Mouse (Mus musculus) mouse embryonic stem cell (cell line): ENCODE data around the gene Adam15.

Source experiments
- in situ Hi-C, 2 experiments: fragments of 300-500 bp; cut with MboI; formaldehyde crosslinking; loops; 1 replicate in 1 of 2; 3 replicates in 1 of 2; pipeline ENCODE4 v1.14.3; 2019 to 2020; ENCODE audit warnings: low sequenced_read_pairs in 2 of 2, low pct_unique_long_range_greater_than_20kb in 1 of 2, mixed read lengths in 1 of 2; ENCODE audit not compliant: unreplicated experiment in 1 of 2

The Adam15 gene

DNA sequence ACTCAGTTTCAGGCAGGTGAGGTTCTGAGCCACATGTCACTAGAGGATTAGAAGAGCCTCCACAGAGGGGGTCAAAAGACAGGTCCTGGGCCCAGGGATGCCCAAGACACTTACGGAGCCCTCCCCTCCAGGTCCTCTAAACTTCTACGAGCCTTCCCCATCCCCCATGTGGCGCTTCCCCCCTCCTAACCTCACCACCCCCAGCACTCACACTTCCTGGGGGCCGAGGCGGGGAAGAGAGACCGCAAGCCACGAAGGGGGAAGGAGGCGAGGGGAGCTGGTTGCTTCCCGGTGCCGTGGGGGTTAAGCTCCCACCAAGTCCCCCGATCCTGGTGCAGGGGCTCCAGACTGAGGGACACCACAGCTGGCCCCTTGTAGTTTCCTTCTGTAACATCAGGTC, 35.7 kb upstream of the Adam15 start:
- in situ Hi-C loops, result no loop called here

DNA sequence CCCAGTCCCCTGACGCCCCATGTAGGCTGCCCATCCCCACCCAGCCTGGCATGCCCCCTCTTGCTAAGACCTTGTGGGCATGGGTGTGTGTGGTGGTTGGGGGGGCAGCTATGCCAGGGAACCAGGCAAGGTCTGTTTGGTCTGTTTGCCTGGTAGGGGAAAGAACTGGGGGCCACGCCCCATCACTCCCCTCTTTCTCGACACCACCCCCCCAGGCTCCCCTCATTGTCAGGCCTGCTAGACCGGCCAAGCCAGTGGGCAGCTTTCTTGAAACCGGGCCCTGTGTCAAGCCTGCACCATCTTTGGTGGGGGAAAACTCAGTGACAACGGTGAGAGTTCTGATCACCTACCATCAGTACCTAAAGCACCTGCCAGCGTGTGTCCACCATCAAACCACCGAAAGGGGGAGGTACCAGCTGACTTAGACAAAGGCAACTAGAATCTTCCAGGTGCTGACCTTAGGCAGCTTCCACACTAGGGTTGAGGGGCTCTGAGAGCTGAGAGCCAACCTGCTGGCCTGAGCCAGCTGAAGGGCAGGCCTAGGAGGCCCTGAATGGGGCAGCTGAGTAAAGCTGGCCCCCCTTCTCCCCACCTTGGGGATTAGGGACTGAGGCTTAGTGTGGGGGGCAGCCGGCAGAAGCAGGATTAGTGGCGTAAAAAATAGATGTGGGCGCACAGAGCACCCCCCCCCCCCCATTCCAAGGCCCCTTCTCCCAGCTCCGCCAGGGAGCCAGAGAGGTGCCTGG, 34.7 kb upstream of the Adam15 start:
- in situ Hi-C loops, result no loop called here

DNA sequence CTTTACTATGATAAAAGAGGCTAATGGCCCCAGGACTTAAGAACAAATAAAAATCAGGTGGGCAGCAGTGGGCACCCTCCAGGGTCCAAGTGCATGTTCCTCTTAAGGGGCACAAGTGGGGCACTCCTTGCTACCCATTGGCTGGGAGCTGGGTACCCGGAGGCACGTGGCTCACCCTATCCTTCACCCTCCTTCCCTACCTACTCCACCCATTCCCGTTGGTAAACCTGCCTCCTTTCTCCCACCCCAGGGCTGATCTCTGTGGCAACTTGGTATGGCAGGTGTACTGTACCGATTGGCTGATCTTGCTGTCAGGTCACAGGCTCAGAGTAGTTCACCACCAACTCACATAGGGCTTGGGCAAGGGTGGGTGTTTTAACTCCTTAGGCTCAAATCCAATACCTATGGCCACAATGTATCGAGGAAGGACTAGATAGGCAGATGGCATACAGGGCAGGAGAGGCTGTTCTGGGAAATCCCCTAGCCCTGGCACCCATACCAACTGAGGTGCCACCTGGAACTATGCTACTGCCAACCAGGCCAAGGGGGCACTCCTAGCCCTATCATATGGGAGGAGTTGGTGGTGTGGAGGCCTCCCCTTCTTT, 34.0 kb upstream of the Adam15 start:
- in situ Hi-C loops, result no loop called here

DNA sequence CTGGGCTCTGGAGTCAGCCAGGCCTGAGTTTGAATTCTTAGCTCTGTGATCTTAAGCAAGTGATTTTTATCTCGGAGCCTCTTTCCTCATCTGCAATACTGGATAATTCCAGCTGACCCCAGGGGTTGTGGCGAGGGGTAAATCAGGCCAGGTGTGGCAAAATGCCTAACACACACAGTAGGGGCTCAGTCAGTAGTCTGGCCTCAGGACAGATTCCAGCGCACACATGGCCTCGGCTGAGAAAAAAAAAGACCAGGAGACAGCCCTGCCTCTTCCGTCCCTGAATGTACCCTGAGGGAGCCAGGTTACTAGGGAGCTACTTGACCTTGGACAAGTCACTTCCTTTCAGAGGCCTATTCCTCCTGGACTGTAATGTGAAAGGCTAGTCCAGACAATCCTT, 33.2 kb upstream of the Adam15 start:
- in situ Hi-C loops, result no loop called here

DNA sequence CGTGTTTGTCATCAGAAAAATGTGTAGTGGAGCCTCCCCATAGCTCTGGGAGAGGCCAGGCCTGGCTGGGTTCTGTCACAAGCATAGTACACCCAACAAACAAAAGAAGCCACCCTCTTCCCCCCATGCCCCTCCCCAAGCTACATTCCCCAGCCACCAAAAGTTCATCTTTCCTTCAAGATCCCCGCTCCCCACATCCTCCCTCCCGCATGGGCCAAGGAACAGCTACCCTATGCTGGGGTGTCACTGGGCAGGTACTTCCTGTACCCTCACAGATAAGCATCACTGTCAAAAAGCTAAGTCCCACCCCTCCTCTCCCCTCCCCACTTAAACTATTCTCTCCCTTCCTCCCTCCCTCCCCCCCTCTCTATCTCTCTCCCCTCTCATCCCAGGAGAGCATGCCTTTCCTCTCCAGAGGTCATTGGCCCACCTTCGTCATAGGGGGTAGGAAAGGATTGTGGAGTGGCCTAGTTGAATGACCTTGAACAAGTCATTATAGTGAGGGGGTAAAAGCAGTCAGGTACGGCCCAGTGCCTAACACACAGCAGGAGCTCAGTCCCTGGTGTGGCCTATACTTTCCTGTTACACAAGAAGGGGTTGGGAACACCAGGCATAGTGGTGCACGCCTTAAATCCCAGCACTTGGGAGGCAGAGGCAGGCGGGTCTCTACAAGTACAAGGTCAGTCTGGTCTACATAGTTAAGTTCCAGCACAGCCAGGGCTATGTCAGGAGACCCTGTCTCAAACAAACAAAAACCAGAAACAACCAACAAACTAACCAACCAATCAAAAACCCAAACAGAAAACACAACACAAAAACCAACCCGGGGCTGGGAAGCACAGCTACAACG, 32.5 kb upstream of the Adam15 start:
- in situ Hi-C loops, result no loop called here

DNA sequence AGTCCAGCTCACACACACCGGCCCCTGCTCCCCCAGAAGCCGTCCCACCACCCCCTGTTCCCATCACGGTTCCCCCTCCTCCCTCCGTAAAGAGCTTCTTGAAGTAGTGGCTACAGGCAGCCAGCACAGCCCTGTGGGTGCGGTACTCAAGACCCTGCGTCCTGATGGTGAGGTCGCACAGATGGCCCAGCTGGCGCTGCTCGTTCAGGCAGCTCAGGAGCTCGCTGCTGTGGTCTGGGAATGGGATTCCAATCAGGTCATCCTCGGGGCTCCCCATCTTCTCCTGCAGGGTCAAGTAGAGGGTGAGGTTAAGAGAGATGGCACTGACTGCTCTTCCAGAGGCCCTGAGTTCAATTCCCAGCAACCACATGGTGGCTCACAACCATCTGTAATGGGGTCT, 31.4 kb upstream of the Adam15 start:
- in situ Hi-C loops, result no loop called here

DNA sequence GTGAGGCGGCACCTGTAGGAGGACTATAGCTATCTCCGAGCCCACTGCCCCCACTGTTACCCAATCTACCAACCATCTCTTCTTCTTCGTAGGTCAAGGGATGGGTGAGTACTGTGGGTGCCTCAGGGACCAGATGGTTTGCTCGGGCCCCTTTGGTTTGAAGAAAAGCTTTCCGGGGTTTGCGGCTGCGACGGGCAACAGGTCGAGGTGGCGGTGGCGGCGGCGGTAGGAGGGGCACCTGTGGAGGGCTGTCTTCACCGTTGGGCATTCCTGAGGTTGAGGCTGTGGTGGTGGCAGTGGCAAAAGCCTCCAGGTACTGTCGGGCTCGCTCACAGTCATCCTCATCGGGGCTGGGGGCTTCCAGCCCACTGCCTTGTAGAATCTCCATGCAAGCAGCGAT, 30.9 kb upstream of the Adam15 start:
- in situ Hi-C loops, result no loop called here

DNA sequence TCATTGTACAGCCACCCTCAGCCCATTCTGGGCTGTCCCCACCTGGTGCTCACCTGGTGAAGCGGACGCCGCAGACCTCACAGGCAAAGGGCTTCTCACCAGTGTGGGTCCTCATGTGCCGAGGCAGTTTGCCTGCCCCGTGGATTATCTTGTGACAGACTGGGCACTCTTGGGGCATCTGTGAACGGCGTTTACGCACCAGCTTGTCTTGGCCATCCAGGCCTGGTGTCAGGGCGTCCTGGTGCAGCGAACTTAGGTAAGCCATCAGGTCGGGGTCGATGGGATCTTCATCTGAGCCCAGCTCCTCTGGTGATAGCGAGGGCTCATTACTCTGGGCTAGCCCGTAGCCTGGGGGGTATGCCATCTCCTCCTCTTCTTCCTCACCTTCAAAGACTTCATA, 30.5 kb upstream of the Adam15 start:
- in situ Hi-C loops, result no loop called here

DNA sequence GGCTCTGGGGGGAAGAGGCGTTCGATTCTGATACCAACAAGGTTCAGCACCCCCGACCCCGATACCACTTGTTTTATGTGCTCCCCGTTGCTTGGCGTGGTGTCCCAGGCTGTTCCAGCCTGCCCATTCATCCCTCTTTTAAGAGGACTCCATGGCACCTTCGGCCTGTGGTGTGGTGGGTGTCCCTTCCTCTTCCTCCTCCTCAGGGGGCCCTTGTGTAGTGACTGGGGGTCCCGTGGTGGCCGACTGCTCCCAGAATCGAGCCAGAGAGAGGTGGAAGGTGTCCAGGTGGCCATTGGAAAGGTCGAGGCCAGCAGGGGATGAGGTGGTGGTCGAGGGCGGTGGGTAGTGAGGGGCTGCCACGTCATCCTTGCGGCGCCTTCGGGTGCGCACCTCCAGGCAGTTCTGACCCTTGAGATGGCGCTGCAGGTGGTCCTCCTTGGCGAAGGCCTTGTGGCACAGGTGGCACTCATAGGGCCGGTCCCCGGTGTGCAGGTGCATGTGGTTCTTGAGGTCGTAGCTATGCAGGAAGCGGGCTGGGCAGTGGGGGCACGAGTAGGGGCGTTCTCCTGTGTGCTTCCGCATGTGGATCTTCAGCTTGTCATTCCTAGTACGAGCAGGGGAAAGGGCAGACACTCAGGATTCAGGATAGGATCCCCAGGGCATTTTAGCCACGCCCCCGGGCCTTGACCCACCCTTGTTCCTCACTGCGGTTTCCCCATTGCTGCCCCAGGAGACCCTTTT, 29.8 kb upstream of the Adam15 start:
- in situ Hi-C loops, result no loop called here

DNA sequence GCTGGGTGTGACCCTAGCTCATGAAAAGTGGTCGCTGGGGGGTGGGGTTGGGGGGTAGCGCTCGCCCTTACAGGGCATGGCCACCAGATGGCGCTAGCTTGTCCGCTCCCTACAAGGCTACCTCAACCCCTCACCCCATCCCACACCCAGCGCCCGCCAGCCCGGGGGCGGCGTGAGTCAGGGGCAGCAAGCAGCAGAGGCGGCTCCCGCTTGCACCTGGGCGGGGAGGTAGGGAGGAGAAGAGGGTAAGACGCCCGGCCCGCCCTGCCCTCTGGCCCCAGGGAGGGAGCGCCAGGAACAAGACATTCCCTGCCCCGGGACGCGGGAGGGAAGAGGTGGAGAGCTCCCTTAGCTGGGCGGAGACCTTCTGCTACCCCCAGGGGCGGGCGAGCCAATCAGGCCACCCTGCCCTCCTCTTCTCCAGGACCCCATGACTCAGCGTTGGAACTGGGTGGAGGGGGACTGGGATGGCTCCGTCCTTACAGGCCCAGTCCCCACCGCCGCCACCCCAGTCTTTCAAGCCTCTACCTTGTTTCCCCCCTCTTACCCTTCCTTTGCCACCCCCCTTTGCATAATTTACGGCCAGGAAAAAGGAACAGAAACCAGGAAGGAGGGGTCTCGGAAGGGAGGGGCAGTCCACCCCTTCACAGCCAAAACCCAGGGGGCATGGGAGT, 28.7 kb upstream of the Adam15 start:
- in situ Hi-C loops, result no loop called here

DNA sequence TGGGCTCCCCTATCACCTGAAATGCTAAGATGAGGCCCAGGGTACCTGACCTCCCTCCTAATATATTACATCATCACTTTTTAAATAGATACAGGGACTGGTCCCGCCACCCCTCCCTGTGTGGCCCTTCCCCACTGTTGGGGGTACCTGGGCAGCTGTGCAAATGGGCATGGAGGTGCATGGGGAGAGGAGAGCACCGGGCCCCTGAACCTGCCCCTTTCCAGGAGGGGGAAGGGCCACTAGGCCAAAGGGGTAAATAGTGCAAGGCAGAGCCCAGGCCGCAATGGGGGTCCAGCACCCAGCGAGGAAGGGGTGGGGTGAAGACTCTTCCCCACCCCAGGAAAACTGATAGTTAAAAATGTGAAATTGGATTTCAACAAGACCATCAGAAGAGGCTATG, 28.0 kb upstream of the Adam15 start:
- in situ Hi-C loops, result no loop called here

DNA sequence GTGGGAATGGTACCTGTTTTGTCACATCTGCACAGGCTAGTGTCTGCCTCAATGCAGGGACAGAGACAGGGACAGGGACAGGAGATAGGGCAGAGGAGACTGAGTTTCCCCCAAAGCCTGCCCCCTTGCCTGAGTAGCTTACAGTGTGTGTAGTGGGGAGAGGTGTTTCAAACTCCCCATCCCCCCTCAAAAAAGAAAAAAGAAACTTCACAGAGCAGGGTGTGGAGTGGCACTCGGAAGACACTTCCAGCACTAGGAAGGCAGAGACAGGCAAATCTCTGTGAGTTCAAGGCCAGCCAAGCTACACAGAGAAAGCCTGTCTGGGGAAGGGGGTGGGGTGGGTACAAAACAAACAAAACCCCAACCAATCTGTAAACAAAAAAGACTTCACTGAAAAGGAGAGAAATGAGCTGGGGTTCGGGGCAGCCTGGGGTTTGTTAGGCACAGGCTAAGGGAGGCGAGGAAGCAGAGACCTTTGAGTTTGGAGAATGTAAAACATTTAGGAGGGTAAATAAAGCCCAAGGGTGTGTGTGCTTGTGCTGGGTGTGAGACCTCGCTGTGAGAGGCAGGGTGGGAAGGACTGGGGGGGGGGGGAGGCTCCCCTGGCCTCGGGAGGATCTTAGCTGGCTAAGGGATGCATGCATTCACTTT, 23.9 kb upstream of the Adam15 start:
- in situ Hi-C loops, result no loop called here

DNA sequence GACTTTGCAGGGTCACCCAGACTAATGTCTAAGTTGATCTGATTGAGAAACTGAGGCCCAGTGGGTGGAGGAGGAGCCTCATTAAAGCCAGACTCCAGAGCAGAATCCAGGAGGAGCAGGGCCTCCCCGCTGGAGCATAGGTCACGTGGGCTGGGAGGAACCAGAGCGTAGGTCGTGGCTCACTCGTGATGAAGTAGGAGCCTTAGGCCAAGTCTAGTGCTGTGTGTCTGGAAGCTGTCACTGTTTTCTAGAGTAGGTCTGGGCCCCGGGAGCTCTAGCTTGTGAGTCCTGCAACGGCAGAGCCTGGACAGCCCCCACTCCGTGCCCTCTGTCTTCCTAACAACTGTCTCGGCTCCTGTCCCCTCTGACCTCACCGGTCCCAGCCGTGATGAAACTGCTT, 17.5 kb upstream of the Adam15 start:
- in situ Hi-C loops, result no loop called here

DNA sequence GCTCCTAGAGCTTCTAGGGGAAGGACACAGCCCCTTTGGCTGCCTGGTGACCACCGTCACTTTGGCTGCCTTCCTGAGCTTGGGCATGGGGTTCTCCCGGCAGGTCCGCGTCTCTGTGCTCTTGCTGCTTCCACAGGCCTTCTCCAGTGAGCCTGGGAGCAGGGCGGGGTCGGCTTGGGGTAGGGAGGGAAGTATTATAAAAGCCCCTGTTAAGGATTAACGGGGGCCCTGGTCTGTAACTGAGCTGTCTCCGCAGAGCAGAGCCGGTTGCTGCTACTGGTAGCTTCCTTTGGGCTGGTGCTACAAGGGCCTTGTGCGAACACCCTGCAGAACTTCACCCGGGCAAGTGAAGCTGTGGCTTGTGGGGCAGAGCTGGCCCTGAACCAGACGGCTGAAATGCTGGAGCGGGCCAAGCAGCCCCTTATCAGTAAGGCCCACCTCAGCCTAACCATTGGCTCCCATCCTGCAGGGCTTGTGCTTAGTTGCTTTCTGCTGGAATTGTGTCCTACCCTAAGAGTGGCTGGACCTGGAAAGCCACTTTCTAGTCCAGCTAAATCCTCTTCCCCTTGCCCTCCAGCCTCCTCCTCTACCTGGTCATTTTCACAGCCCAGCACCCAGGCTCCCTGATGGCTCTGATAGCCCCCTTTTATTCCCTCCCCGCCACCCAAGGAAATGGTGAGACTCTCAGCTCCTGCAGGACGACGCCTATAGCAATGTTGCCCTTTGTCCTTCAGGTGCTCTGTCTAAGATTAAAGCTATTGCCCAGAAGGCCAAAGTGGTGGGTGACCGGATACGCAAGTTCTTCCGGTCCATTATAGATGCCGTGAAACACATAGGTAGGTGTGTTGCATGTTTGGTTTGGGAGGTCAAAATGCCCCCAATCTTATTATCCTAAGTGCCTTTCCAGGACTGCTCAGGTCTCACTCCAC, 16.0 kb upstream of the Adam15 start:
- in situ Hi-C loops, result no loop called here

DNA sequence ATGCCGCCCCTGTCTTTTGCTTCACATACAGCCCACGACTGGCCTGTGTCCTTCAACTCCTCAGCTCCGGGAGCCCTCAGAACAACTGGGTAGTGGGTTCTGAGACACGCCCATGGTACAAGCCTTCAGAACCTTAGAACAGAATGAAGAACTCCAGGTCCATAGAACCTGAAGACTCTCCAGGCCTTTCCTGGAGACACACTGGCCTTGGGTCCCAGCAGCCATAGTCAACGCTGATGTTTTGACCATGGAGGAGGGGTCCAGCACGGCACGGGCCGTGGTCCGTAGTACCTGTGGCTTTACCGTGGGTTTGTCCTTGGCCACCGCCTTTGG, 15.3 kb upstream of the Adam15 start, which contains the start of gene Dcst1:
Gene Dcst1, minus strand, starts transcription at position 101 of the 333 bp plus-strand sequence.
- in situ Hi-C loops, result no loop called here

DNA sequence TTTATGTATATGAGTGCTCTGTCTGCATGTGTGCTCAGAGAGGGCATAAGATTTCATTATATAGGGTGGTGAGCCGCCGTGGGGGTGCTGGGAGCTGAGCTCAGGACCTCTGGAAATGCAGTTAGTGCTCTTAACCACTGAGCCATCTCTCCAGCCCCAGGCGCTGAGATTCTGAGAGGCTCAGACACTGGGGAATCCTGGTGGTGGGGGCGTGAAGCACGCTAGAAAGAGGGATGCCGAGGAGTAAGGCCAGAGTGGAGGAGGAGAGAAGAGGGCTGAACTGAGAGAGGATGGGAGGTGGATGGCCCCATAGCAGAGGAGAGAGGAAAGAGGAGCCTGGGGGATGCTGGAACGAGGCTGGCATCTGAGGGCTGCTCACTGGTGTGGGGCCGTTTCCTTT, 14.8 kb upstream of the Adam15 start:
- in situ Hi-C loops, result no loop called here

DNA sequence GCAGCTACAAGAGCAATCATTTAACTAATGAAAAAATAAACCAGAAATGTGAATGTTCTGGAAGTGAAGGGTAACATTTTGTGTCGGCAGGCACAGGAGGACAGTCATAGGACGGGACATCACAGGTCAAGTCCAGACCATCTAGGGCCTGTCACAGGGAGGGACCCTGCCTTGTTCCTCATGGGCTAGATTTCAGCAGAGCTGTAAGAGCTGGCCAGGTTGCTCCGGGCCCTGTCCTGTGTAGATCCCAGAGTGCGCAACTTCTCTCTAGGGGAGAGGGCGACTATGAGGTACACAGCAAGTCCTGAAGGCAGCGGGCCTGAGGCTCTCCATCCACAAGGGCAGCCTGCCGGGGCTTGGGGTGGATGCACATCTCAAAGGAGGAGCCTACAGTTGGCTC, 11.9 kb upstream of the Adam15 start, which contains the start of gene Dcst2:
Gene Dcst2, plus strand, starts transcription at position 301 of the 400 bp plus-strand sequence.
- in situ Hi-C loops, result no loop called here
